Mouse (Mus musculus) kidney, postnatal 10 days (tissue): ENCODE results near the gene Rab34.

Experiments
- DNase-seq: peaks from one replicate; pipeline ENCODE4 v3.0.0; 2021; ENCODE audit warnings: mixed read lengths

Gene Rab34

DNA sequence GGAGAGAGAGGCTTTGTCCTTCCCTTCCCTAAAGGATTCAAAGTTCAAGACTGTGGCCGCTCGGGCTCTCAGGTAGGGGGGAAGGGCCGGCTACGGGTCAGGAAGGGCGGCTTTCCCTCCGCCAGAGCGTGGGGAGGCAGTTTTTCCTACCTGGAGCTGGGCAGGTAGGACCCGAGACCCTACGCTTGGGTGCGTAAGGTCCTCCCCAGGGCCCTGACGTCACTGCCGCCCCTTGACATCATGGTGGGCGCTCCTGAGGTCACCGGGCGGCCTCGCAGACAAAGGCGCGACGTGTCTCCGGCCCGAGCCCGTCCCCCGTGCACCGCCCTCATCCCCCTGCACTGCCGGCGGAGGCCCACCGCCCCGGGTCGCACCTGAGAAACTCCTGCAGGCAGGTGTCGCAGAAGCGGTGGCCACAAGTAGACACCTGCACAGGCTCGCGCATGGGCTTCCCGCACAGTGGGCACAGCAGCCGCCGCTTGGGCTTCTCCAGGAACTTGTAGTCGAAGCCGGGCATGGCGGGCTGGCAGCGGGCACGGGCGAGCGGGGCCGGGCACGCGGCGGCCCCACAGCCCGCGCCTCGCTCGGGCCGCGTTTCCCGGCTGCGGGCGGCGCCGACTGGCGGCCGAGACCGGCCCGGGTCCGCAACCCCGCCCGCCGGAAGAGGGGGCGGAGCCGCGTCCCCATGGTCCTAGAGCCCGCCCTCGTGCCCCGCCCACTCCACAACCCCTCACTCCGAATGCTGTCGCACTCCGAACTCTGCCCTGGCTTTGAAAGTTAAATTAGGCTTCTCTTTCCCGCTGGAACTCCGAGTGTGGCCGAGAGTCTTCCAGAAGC, 23.1 kb upstream of the Rab34 start, which contains the start of gene Traf4:
Traf4 (minus strand) TSS at position 666 of the 837 bp plus-strand sequence.
- DNase-seq = peak; percentile 96

- peak; percentile 86 for DNase-seq
Observed at GRCm38 (mm10) chr11:78165761-78166109, 22.5 kb upstream of the Rab34 start.

GRCm38 (mm10) chr11:78166161-78166560, 22.1 kb upstream of the Rab34 start:
- DNase-seq = no peak

DNA sequence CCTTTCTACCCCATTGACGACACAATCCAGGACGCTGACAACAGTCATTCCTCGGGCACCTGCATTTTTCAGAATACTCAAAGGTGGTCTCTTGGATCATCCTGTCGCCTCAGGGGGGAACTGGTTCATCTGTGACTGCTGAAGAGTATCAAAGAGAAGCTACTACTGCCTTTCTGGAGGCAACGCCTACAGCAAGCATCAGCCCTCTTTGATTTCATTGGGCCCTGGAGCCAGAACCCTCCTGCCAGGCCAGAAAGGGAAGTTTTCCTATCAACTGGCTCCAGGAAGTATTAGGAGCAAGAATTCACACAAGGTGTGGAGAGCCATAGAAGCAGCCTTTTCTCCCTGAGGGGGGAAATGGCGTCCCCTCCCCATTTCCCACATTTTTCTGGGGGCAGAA, 21.6 kb upstream of the Rab34 start:
- no peak for DNase-seq

DNA sequence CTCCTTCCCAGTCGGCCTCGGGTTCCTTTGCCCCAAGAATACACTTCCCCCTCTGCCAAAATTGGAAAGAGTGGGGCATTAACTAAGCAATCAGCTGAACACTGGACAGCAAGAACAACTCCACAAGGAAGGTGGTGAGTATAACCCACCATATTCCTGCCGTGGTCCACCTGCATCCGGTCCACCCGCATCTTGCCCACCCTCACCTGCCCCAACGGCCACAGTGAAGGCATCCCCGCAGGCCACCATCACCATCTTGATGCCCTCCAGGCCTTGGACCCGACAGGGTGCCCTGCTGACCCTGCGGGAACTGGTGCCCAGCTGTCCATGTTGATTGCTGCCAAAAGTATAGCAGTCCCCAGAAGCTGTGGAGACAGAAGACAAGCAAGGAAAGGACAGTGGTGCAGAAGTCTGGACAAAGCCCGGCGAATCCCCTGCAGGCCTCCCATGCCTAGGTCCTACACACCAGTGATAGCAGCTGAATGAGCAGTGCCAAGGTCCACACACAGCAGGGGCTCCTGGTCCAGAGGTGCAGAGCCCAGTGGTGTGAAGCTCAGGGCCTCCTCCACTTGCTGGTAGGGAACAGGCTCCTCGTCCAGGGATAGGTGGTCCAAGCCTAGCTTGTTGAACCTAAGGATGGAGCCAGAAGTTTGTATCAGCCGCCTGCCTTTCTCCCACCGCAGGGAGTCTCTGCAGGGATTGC, 20.8 kb upstream of the Rab34 start:
- no peak for DNase-seq

- DNase-seq = peak; percentile 37
Observed at GRCm38 (mm10) chr11:78168541-78169468, 19.4 kb upstream of the Rab34 start.

GRCm38 (mm10) chr11:78170306-78170705, 17.9 kb upstream of the Rab34 start:
- peak; percentile 50 for DNase-seq

GRCm38 (mm10) chr11:78171328-78171727, 16.9 kb upstream of the Rab34 start:
- no peak for DNase-seq

DNA sequence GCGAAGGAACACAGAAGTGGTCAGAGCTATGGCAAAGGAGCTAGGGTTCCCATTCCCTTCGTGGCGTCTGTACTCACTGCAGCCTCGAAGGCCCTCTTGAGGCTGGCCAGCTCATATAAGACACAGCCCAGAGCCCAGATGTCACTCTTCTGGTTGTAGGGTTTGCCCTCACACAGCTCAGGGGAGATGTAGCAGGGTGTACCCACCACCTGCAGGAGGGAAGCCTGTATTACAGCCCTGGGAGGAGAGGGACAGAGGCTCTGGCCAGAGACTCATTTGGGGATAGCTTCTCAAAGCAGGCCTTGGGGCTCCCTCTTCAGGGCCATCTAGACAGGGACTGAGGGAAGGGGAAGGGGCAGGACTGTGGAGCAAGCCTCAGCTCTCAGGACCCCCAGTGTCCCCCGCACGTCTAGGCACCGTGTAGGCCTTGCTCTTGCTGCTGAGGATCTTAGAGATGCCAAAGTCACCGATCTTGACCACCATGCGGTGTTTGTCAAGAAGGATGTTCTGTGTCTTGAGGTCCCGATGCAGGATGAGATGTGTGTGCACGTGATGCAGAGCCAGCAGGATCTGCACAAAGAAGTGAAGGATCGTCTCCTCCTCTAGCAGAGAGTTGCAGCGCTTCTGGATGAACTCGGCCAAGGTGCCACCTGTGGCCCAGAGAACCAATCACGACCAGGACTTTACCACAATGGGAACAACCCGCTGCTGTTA, 16.0 kb upstream of the Rab34 start:
- peak; percentile 51 for DNase-seq

- peak; percentile 45 for DNase-seq
Observed at GRCm38 (mm10) chr11:78172748-78173383, 15.4 kb upstream of the Rab34 start.

DNA sequence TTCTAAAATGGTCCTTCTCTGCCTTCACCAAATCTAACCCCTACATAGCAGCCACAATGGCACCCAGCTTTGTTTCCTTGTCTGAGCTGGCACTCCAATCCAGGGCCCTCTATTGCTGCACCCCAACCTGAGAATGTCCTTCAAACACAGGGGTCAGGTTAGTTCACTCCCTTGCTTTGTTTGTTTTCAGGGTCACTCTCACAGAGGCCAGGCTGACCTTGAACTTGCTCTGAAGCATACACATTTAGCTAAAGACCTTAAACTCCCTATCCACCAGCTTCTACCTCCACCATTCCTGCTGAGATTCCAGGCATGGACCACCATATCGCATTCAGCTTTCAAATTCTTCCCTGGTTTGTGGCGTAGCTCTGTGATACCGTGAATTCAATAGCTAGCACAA, 13.7 kb upstream of the Rab34 start:
- no peak for DNase-seq

GRCm38 (mm10) chr11:78175771-78176401, 12.3 kb upstream of the Rab34 start:
- no peak for DNase-seq

DNA sequence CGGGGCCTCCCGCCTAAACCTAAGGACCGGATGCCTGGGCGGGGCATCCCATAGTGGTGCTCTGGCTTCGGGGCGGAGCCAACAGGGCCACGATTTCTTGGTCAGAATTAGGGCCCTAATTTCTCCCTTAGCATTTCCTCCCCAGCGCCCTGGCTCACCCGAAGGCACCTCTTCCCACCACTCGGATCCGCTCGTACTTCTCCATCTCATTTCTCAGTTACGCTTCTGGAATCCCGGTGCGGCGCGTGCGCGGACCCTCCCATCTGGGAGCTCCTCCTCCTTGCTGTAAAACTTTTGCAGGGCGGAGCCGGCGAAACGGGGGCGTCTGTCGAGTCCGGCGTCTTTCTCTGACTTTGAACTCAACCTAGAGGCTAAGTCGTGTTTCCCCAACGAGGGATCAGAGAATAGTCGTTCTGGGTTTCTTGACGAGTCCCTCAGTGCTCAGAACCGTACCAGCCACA, 11.8 kb upstream of the Rab34 start, which contains the start of the genes Nek8 and Tlcd1:
Nek8 (minus strand) TSS at position 274 of the 461 bp plus-strand sequence.
Tlcd1 (plus strand) TSS at position 310 of the 461 bp plus-strand sequence.
- DNase-seq = peak; percentile 96

- peak; percentile 33 for DNase-seq
Observed at GRCm38 (mm10) chr11:78176905-78177331, 11.3 kb upstream of the Rab34 start.

- peak; percentile 87 for DNase-seq
Observed at GRCm38 (mm10) chr11:78177437-78177836, 10.8 kb upstream of the Rab34 start.

DNA sequence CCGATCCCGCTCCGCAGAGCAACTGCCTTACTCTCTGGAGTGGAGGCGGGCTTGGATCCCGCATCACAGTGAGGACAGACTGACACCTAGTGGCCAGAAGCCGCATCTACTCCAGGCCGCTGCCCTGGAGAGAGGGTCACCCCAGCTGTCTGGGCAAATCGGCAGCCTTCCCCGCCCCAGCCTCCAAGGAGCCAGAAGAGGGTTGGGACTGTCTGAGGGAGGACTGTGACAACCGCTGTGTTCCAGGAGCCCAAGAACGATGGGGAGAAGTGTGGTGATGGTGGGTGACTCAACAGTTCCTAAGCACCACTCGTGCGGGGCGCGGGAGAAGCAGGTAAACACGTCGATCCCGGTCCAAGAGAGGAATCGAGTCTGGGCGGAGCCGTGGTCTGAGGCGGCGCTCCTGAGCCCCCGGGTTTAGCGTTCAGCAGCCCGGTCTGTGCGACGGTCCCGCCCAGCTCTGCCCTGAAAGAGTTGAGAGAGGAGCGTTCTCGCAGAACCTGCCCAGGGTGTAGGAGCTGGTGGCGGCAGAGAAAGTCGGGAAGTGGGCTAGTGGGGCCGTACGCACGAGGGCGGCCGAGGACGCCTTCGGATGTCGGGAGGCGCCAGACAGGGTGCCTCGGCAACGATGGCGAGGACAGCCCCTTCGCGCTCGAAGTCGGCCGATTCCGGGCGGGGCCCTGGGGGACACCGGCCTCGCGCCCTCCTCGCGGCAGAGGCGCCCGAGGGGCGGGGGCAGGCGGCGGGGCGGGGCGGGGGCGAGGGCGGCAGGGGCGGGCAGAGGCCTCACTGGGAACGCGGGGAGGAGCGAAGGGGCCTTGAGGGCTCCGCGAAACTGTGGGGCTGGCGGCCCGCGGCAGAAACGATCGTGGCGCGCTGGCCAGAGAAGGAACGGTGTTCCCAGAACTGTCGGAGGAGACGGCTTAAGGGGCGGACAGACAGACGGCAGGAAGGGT, 10.0 kb upstream of the Rab34 start:
- DNase-seq = peak; percentile 98

DNA sequence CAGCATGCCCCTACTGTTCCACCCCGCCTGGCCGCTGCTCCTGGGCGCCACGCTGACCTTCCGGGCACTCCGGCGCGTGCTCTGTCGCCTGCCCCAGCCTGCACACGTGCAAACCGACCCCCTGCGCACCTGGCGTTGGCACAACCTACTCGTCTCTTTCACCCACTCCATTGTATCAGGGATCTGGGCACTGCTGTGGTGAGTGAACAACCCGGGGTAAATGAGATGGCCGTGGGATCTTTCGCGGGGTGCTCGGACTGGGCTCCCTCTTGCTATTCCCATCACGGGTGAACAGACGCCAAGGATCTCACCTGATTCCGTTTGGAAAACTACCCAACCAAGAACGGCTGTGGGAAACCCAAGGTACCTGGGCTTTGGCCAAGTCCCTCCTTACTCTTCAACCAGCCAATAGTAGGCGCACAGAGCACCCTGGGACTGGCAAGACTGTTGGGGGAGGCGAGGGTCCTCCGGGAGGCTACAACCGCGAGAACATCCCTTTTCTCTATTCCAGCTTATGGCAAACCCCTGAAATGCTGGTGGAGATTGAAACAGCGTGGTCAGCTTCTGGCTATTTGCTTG, 9.3 kb upstream of the Rab34 start:
- peak; percentile 85 for DNase-seq

- no peak for DNase-seq
Observed at GRCm38 (mm10) chr11:78179438-78179999, 8.7 kb upstream of the Rab34 start.
